Mouse (Mus musculus): ENCODE results near the gene Ninl. TPM values are rescaled to one million over a fixed set of nuclear protein-coding genes. Genes with fewer than 3 reads are reported as not detected.
A peak's percentile ranks its signal among the peaks of the same experiment; 100 is the strongest.

Gene Ninl
- total RNA-seq (2021) = 1 to 10 TPM; 5.1 to 6.1 TPM

GRCm38 (mm10) chr2:151039232-151039695 is at the start of gene Ninl, which contains the start of gene Nanp:
TSS of gene Ninl (minus strand) at chr2:151039382.
TSS of gene Nanp (minus strand) at chr2:151039398.
- peak; percentile 93 to 97 for DNase-seq (ENCODE audit: extremely low spot score in 1 of 2, low spot score in 2 of 2)
- intact Hi-C loops (cut with DNase I) = no loop called here

- no peak for DNase-seq (ENCODE audit: extremely low spot score in 1 of 2, low spot score in 2 of 2)
- intact Hi-C loops (cut with DNase I) = no loop called here
Observed at GRCm38 (mm10) chr2:151056637-151057036, 17.5 kb upstream of the Ninl start.

- no peak for DNase-seq (ENCODE audit: extremely low spot score in 1 of 2, low spot score in 2 of 2)
- intact Hi-C loops (cut with DNase I) = no loop called here
Observed at GRCm38 (mm10) chr2:151040411-151040810, 1.2 kb upstream of the Ninl start.

GRCm38 (mm10) chr2:151039726-151040125 is 544 bp upstream of the Ninl start:
- intact Hi-C loops (cut with DNase I) = no loop called here
- DNase-seq (ENCODE audit: extremely low spot score in 1 of 2, low spot score in 2 of 2) = no peak

- no peak for DNase-seq (ENCODE audit: extremely low spot score in 1 of 2, low spot score in 2 of 2)
- intact Hi-C loops (cut with DNase I) = no loop called here
Observed at GRCm38 (mm10) chr2:151038811-151039222, 365 bp downstream of the Ninl start.

GRCm38 (mm10) chr2:151037876-151038552 is 1.2 kb downstream of the Ninl start:
- intact Hi-C loops (cut with DNase I) = no loop called here

GRCm38 (mm10) chr2:151037292-151037691 is 1.9 kb downstream of the Ninl start:
- no peak for DNase-seq (ENCODE audit: extremely low spot score in 1 of 2, low spot score in 2 of 2)
- intact Hi-C loops (cut with DNase I) = no loop called here

More at GRCm38 (mm10) chr2:151037876-151038552, 1.2 kb downstream of the Ninl start:
- DNase-seq (ENCODE audit: extremely low spot score in 1 of 2, low spot score in 2 of 2) = no peak

- intact Hi-C loops (cut with DNase I) = no loop called here
- no peak for DNase-seq (ENCODE audit: extremely low spot score in 1 of 2, low spot score in 2 of 2)
Observed at GRCm38 (mm10) chr2:151036721-151037120, 2.5 kb downstream of the Ninl start.

GRCm38 (mm10) chr2:151034435-151034834 is 4.7 kb downstream of the Ninl start:
- intact Hi-C loops (cut with DNase I) = no loop called here
- DNase-seq (ENCODE audit: extremely low spot score in 1 of 2, low spot score in 2 of 2) = no peak

- intact Hi-C loops (cut with DNase I) = no loop called here
- no peak for DNase-seq (ENCODE audit: extremely low spot score in 1 of 2, low spot score in 2 of 2)
Observed at GRCm38 (mm10) chr2:151021158-151021557, 18.0 kb downstream of the Ninl start.

- intact Hi-C loops (cut with DNase I) = no loop called here
- DNase-seq (ENCODE audit: extremely low spot score in 1 of 2, low spot score in 2 of 2) = no peak
Observed at GRCm38 (mm10) chr2:151015316-151015715, 23.9 kb downstream of the Ninl start.

GRCm38 (mm10) chr2:151011273-151011672 is 27.9 kb downstream of the Ninl start:
- DNase-seq (ENCODE audit: extremely low spot score in 1 of 2, low spot score in 2 of 2) = no peak
- intact Hi-C loops (cut with DNase I) = no loop called here

- DNase-seq (ENCODE audit: extremely low spot score in 1 of 2, low spot score in 2 of 2) = no peak
- intact Hi-C loops (cut with DNase I) = loop anchor here (10.0 kb wide), 2 partner anchors 175 to 205 kb away; no protein-coding TSS in a partner anchor
Observed at GRCm38 (mm10) chr2:151009515-151010085, 29.6 kb downstream of the Ninl start.

- intact Hi-C loops (cut with DNase I) = loop anchor here (10.0 kb wide), 2 partner anchors 174 to 204 kb away; no protein-coding TSS in a partner anchor
- DNase-seq (ENCODE audit: extremely low spot score in 1 of 2, low spot score in 2 of 2) = peak; percentile 69 to 86
Observed at GRCm38 (mm10) chr2:151008939-151009509, 30.2 kb downstream of the Ninl start.

GRCm38 (mm10) chr2:151008517-151008932 is 30.7 kb downstream of the Ninl start:
- intact Hi-C loops (cut with DNase I) = loop anchor here (10.0 kb wide), 2 partner anchors 174 to 204 kb away; no protein-coding TSS in a partner anchor
- no peak for DNase-seq (ENCODE audit: extremely low spot score in 1 of 2, low spot score in 2 of 2)

GRCm38 (mm10) chr2:151008006-151008405 is 31.2 kb downstream of the Ninl start:
- no peak for DNase-seq (ENCODE audit: extremely low spot score in 1 of 2, low spot score in 2 of 2)
- intact Hi-C loops (cut with DNase I) = loop anchor here (10.0 kb wide), 2 partner anchors 173 to 203 kb away; no protein-coding TSS in a partner anchor

GRCm38 (mm10) chr2:151006281-151006945 is 32.8 kb downstream of the Ninl start:
- intact Hi-C loops (cut with DNase I) = loop anchor here (10.0 kb wide), 2 partner anchors 172 to 202 kb away; no protein-coding TSS in a partner anchor
- no peak for DNase-seq (ENCODE audit: extremely low spot score in 1 of 2, low spot score in 2 of 2)

- intact Hi-C loops (cut with DNase I) = loop anchor here (5.0 to 10.0 kb wide), 4 partner anchors 97 to 327 kb away; partner anchors contain the start of gene Gins1
- no peak for DNase-seq (ENCODE audit: extremely low spot score in 1 of 2, low spot score in 2 of 2)
Observed at GRCm38 (mm10) chr2:151004390-151004789, 34.8 kb downstream of the Ninl start.

GRCm38 (mm10) chr2:151003796-151004195 is 35.4 kb downstream of the Ninl start:
- intact Hi-C loops (cut with DNase I) = loop anchor here (5.0 to 10.0 kb wide), 4 partner anchors 96 to 326 kb away; partner anchors contain the start of gene Gins1

More at GRCm38 (mm10) chr2:151003796-151004195, 35.4 kb downstream of the Ninl start:
- DNase-seq (ENCODE audit: extremely low spot score in 1 of 2, low spot score in 2 of 2) = no peak

Measured in left cerebral cortex, postnatal 10 days (tissue).